Mouse (Mus musculus) brain, embryonic 14.5 days (tissue): Measurements from ENCODE around the gene Shb. TPM values are rescaled to one million over a fixed set of nuclear protein-coding genes. Genes with fewer than 3 reads are reported as not detected.

ENCODE experiments used
- DNase-seq: peaks from one replicate; pipeline ENCODE4 v3.0.0-alpha.2; 2011; ENCODE audit warnings: low read depth
- CTCF ChIP-seq: fragments of 200-500 bp; IDR thresholded peaks from 2 replicates; pipeline ENCODE4 v1.5.1; 2012; ENCODE audit warnings: inconsistent platforms, mild to moderate bottlenecking, moderate library complexity, borderline replicate concordance; ENCODE audit not compliant: insufficient read depth, insufficient read length; ENCODE audit errors: extremely low read depth
- POLR2A ChIP-seq: fragments of 200-500 bp; IDR thresholded peaks from 2 replicates; pipeline ENCODE4 v1.6.1; 2012; ENCODE audit warnings: mild to moderate bottlenecking, inconsistent platforms, borderline replicate concordance; ENCODE audit not compliant: poor library complexity, insufficient read depth, insufficient read length, severe bottlenecking; ENCODE audit errors: extremely low read depth
- polyA plus RNA-seq: library from polyadenylated mRNA; depleted of rRNA; stranded (reverse); fragments of >200 nt; gene quantifications from 2 replicates; pipeline ENCODE4 v1.2.3, GENCODE M21; 2012

Shb gene
- polyA plus RNA-seq, 1 experiment: 36.4 TPM

GRCm38 (mm10) chr4:45490036-45490752 is 42.1 kb downstream of the Shb start:
- TF ChIP-seq POLR2A (no peak), CTCF (no peak)
- peak; percentile 80 for DNase-seq

- no peak for TF ChIP-seq POLR2A
- no peak for TF ChIP-seq CTCF
Observed at GRCm38 (mm10) chr4:45489141-45490035, 42.9 kb downstream of the Shb start.

GRCm38 (mm10) chr4:45487681-45488081 is 44.6 kb downstream of the Shb start:
- peak; percentile 63 for DNase-seq
- TF ChIP-seq POLR2A (no peak), CTCF (no peak)

More at GRCm38 (mm10) chr4:45489141-45490035, 42.9 kb downstream of the Shb start:
- peak; percentile 83 for DNase-seq

- no peak for TF ChIP-seq CTCF
- TF ChIP-seq POLR2A: no peak
- no peak for DNase-seq
Observed at GRCm38 (mm10) chr4:45485024-45485423, 47.2 kb downstream of the Shb start.

GRCm38 (mm10) chr4:45483271-45484245 is 48.7 kb downstream of the Shb start:
- TF ChIP-seq POLR2A (no peak), CTCF (no peak)
- DNase-seq: no peak

- DNase-seq: no peak
- TF ChIP-seq CTCF: no peak
- TF ChIP-seq POLR2A: no peak
Observed at GRCm38 (mm10) chr4:45482271-45482670, 50.0 kb downstream of the Shb start.

GRCm38 (mm10) chr4:45481431-45481830 is 50.8 kb downstream of the Shb start:
- DNase-seq: no peak
- no peak for TF ChIP-seq CTCF
- TF ChIP-seq POLR2A: no peak

GRCm38 (mm10) chr4:45480595-45480994 is 51.7 kb downstream of the Shb start:
- no peak for DNase-seq

GRCm38 (mm10) chr4:45479433-45479832 is 52.8 kb downstream of the Shb start:
- no peak for DNase-seq
- no peak for TF ChIP-seq CTCF
- TF ChIP-seq POLR2A: no peak

More at GRCm38 (mm10) chr4:45480595-45480994, 51.7 kb downstream of the Shb start:
- TF ChIP-seq POLR2A (no peak), CTCF (no peak)

GRCm38 (mm10) chr4:45478178-45478577 is 54.1 kb downstream of the Shb start:
- TF ChIP-seq POLR2A (no peak), CTCF (no peak)
- DNase-seq: peak; percentile 95

GRCm38 (mm10) chr4:45477047-45477446 is 55.2 kb downstream of the Shb start:
- no peak for TF ChIP-seq POLR2A
- no peak for TF ChIP-seq CTCF
- DNase-seq: no peak

GRCm38 (mm10) chr4:45474832-45475231 is 57.4 kb downstream of the Shb start:
- DNase-seq: no peak
- TF ChIP-seq POLR2A (no peak), CTCF (no peak)
